Mouse (Mus musculus): ENCODE measurements around the gene Gm14399. TPM values are rescaled to one million over a fixed set of nuclear protein-coding genes. Genes with fewer than 3 reads are reported as not detected.

The Gm14399 gene
- polyA plus RNA-seq, 1 experiment from 2014 or later, result 7.3 TPM

Other genes starting within 250 kb of the Gm14399 start
- not detected in 2 replicates for gene Gm14444, start 131.8 kb downstream of the Gm14399 start, polyA plus RNA-seq (2014; fragmentation: Nextera tagmentation; extraction: Ambion mirVana)
- 1.2 TPM in 1 of 2 replicates, not detected in the other for gene Gm14393, start 74.2 kb downstream of the Gm14399 start, polyA plus RNA-seq (2014; fragmentation: Nextera tagmentation; extraction: Ambion mirVana)
- gene Gm14443, start 33.9 kb upstream of the Gm14399 start, polyA plus RNA-seq (2014; fragmentation: Nextera tagmentation; extraction: Ambion mirVana), result 0.30 and 0.59 TPM in 2 replicates
- gene Gm14391, start 64.9 kb upstream of the Gm14399 start, polyA plus RNA-seq (2014; fragmentation: Nextera tagmentation; extraction: Ambion mirVana), result 6.9 and 10.8 TPM in 2 replicates
- gene Gm14440, start 133.1 kb upstream of the Gm14399 start, polyA plus RNA-seq (2014; fragmentation: Nextera tagmentation; extraction: Ambion mirVana), result not detected in 2 replicates
- 12.9 and 14.4 TPM in 2 replicates for gene Gm4631, start 196.2 kb upstream of the Gm14399 start, polyA plus RNA-seq (2014; fragmentation: Nextera tagmentation; extraction: Ambion mirVana)
- 5.3 and 8.5 TPM in 2 replicates for gene Zfp968, start 230.4 kb upstream of the Gm14399 start, polyA plus RNA-seq (2014; fragmentation: Nextera tagmentation; extraction: Ambion mirVana)

All from heart, embryonic 14.5 days (tissue).